Mouse (Mus musculus): Measurements from ENCODE around the gene Sntg2.

DNA sequence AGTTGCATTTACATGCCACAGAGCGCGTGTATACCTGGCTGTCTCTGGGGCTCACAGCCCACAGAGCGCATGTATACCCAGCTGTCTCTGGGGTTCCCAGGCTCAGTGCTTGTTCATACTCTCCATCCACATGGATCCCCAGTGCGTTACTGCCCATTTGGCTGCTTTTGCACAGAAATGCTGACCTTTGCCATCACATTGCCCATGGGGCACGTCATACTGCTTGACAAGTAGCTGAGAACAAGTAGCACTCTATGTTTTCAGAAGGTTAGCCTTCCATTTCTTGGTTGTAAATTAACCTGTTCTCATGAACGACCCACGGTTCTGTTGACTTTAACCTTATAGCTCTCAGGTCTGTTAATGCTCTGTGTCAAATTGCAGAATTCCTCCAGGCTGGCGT lies 43.4 kb upstream of the Sntg2 start:
- TF ChIP-seq POLR2A (IDR thresholded peaks at IDR 0.05; ENCODE audit: insufficient read length, low read depth): no peak
- TF ChIP-seq MYOD1 (IDR thresholded peaks at IDR 0.05; ENCODE audit: control insufficient read depth in 1 of 3, insufficient read length in 2 of 3, low read depth in 2 of 3): no peak
- TF ChIP-seq MAX (IDR thresholded peaks at IDR 0.05; ENCODE audit: low read depth): no peak
- no peak for TF ChIP-seq USF1 (IDR thresholded peaks at IDR 0.05; ENCODE audit: low read depth)
- no peak for TF ChIP-seq MYOG (IDR thresholded peaks at IDR 0.05; ENCODE audit: control insufficient read depth in 1 of 3, insufficient read depth in 1 of 3, insufficient read length in 2 of 3, low read depth in 2 of 3)
- TF ChIP-seq TCF12 (IDR thresholded peaks at IDR 0.05; ENCODE audit: insufficient read depth, poor library complexity, severe bottlenecking): no peak
- TF ChIP-seq REST (IDR thresholded peaks at IDR 0.05; ENCODE audit: insufficient read depth, insufficient read length): no peak

Data from myocyte (in vitro differentiated cells).